Mouse (Mus musculus) heart, adult 2 months (tissue): Measurements from ENCODE around the gene Slit3. TPM values are rescaled to one million over a fixed set of nuclear protein-coding genes. Genes with fewer than 3 reads are reported as not detected.

ENCODE experiments used
- DNase-seq, 2 experiments: peaks; one replicate each; pipeline ENCODE4 v3.0.0; 2021
- H3K27ac ChIP-seq: fragments of 200-600 bp; 2 replicates; pipeline ENCODE4 v1.8.1; 2022
- H3K27me3 ChIP-seq: fragments of 200-500 bp; 2 replicates; pipeline ENCODE4 v1.6.1; 2012; ENCODE audit warnings: mild to moderate bottlenecking, low read length, inconsistent platforms, mixed read lengths; ENCODE audit not compliant: control insufficient read depth, insufficient read depth
- H3K36me3 ChIP-seq: fragments of 200-500 bp; 2 replicates; pipeline ENCODE4 v1.6.1; 2012; ENCODE audit warnings: low read length, inconsistent platforms; ENCODE audit not compliant: control insufficient read depth, insufficient read depth
- H3K4me1 ChIP-seq: fragments of 200-500 bp; 2 replicates; pipeline ENCODE4 v1.6.1; 2011; ENCODE audit warnings: low read length; ENCODE audit not compliant: control insufficient read depth, insufficient read depth
- H3K4me3 ChIP-seq: fragments of 200-600 bp; 2 replicates; pipeline ENCODE4 v1.8.1; 2022
- H3K79me2 ChIP-seq: fragments of 200-500 bp; replicated peaks from 2 replicates; pipeline ENCODE4 v1.6.1; 2012; ENCODE audit warnings: mild to moderate bottlenecking, inconsistent platforms, low read length, moderate library complexity, mixed read lengths; ENCODE audit not compliant: control insufficient read depth, insufficient read depth
- H3K9ac ChIP-seq: fragments of 200-500 bp; 2 replicates; pipeline ENCODE4 v1.6.1; 2012; ENCODE audit warnings: low read depth, mild to moderate bottlenecking, control low read depth, inconsistent platforms, low read length, mixed read lengths
- CTCF ChIP-seq: fragments of 200-600 bp; IDR thresholded peaks from 2 replicates; pipeline ENCODE4 v1.8.1; 2022; ENCODE audit warnings: antibody characterized with exemption, mild to moderate bottlenecking, moderate library complexity
- EP300 ChIP-seq: fragments of 200-500 bp; IDR thresholded peaks from 2 replicates; pipeline ENCODE4 v1.6.1; 2011; ENCODE audit warnings: low read depth, low read length, control low read depth; ENCODE audit not compliant: insufficient read depth
- POLR2A ChIP-seq: fragments of 200-500 bp; IDR thresholded peaks from 2 replicates; pipeline ENCODE4 v1.6.1; 2011; ENCODE audit warnings: mild to moderate bottlenecking, low read depth, low read length, control low read depth; ENCODE audit not compliant: insufficient read depth
- WGBS: fragments of 180-500 bp; shearing (Covaris S2); methylation state at CpG from one replicate; pipeline ENCODE4 v1.1.7; 2018; 5-methylcytosine and 5-hydroxymethylcytosine counted together
- intact Hi-C: fragments of 180-260 bp; cut with DNase I; formaldehyde crosslinking; loops from one replicate; pipeline ENCODE4 v1.15.1; 2025
- polyA plus RNA-seq: library from polyadenylated mRNA; depleted of rRNA; stranded (reverse); fragments of >200 nt; gene quantifications from 2 replicates; pipeline ENCODE4 v1.2.3, GENCODE M21; 2012
- total RNA-seq, 2 experiments: library from RNA; stranded (reverse); gene quantifications; 2 replicates each; pipeline ENCODE4 v1.2.3; 2021

The Slit3 gene
- total and polyA plus RNA-seq, 3 experiments, result 12.3 to 15.8 (median 14.6) TPM

GRCm38 (mm10) chr11:35151539-35151951 lies 30.5 kb downstream of the Slit3 start:
- no peaks in the 10 kb centered on the region for H3K27me3 ChIP-seq
- no peaks in the 10 kb centered on the region for H3K79me2 ChIP-seq
- H3K9ac ChIP-seq, result no peak overlapping the region
- no peak overlapping the region for H3K4me3 ChIP-seq
- 73% methylated on average over 13 of the region's 13 CpGs for WGBS
- no peaks in the 10 kb centered on the region; the same call in 1 of the 2 replicates for H3K4me1 ChIP-seq
- intact Hi-C loops, result no loop called here
- H3K27ac ChIP-seq, result no peak overlapping the region
- no peaks in the 10 kb centered on the region for H3K36me3 ChIP-seq
- no peak for TF ChIP-seq EP300
- TF ChIP-seq CTCF, result no peak
- no peak for TF ChIP-seq POLR2A
- DNase-seq, result no peak

GRCm38 (mm10) chr11:35152875-35153274 lies 31.9 kb downstream of the Slit3 start:
- Histone ChIP-seq H3K9ac (no peak overlapping the region), H3K27ac (no peak overlapping the region), H3K4me3 (no peak overlapping the region), H3K79me2 (no peaks in the 10 kb centered on the region), H3K27me3 (no peaks in the 10 kb centered on the region), H3K36me3 (no peaks in the 10 kb centered on the region), H3K4me1 (no peaks in the 10 kb centered on the region; the same call in 1 of the 2 replicates)
- WGBS, result 50% methylated on average over 2 of the region's 2 CpGs
- no peak for DNase-seq
- intact Hi-C loops, result no loop called here
- TF ChIP-seq CTCF, result no peak
- TF ChIP-seq EP300, result no peak
- TF ChIP-seq POLR2A, result no peak

- H3K27me3 ChIP-seq, result no peaks in the 10 kb centered on the region
- no peaks in the 10 kb centered on the region for H3K79me2 ChIP-seq
- WGBS, result 80% methylated on average over 5 of the region's 5 CpGs
- H3K36me3 ChIP-seq, result no peaks in the 10 kb centered on the region
- H3K9ac ChIP-seq, result no peak overlapping the region
- H3K4me1 ChIP-seq, result no peaks in the 10 kb centered on the region; the same call in 1 of the 2 replicates
- DNase-seq, result no peak
- intact Hi-C loops, result no loop called here
- TF ChIP-seq POLR2A (no peak), CTCF (no peak), EP300 (no peak)
- H3K27ac ChIP-seq, result no peak overlapping the region
- H3K4me3 ChIP-seq, result no peak overlapping the region
Measured at GRCm38 (mm10) chr11:35154449-35154848, 33.4 kb downstream of the Slit3 start.

DNA sequence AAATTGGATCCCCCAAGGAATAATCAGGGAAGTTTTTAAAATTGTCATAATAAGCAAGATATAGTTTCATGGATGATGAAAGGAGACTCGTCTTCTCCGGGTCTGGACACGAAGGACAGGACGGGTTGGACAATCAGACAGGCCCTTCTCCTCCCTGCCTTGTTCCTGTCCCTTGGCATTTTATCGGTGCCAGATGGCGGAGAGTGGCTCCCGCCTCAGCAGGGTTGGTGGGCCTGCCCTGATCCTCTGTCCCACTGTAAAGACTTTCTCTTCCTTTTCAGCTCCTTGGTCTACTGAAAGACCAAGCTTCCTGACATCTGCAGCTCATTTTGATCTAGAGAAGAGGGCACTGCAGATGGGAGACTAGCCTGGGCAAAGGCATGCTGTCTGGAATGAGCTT lies 34.3 kb downstream of the Slit3 start:
- intact Hi-C loops, result no loop called here
- Histone ChIP-seq H3K79me2 (no peaks in the 10 kb centered on the region), H3K4me3 (no peak overlapping the region), H3K4me1 (no peaks in the 10 kb centered on the region; the same call in 1 of the 2 replicates), H3K27me3 (no peaks in the 10 kb centered on the region), H3K36me3 (no peaks in the 10 kb centered on the region), H3K9ac (no peak overlapping the region), H3K27ac (no peak overlapping the region)
- TF ChIP-seq CTCF, result no peak
- TF ChIP-seq EP300, result no peak
- no peak for TF ChIP-seq POLR2A
- WGBS, result 68% methylated on average over 7 of the region's 7 CpGs
- no peak for DNase-seq

DNA sequence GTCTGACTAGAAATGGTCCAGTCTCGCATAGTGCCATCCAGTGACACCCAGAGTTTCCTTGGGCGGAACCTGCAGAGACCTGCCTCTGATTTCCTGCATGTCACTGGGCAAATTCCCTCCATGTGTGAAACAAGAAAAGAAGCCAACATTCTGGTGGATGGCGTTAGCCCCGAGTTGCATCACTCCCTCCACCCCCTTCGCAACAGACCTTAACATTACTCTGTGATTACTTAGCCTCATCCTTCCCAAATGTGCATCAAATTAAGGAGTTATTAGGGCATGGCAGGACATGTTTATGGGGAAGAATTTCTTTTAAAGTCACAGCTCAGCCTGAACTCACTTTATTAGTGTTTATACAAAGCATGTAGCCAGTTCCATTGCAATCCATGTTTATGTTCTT lies 35.7 kb downstream of the Slit3 start:
- Histone ChIP-seq H3K4me3 (no peak overlapping the region), H3K27me3 (no peaks in the 10 kb centered on the region), H3K36me3 (no peaks in the 10 kb centered on the region), H3K27ac (no peak overlapping the region), H3K9ac (no peak overlapping the region), H3K4me1 (no peaks in the 10 kb centered on the region; the same call in 1 of the 2 replicates), H3K79me2 (no peaks in the 10 kb centered on the region)
- DNase-seq, result no peak
- no peak for TF ChIP-seq POLR2A
- no peak for TF ChIP-seq CTCF
- no peak for TF ChIP-seq EP300
- intact Hi-C loops, result no loop called here
- WGBS, result 80% methylated on average over 5 of the region's 5 CpGs

DNA sequence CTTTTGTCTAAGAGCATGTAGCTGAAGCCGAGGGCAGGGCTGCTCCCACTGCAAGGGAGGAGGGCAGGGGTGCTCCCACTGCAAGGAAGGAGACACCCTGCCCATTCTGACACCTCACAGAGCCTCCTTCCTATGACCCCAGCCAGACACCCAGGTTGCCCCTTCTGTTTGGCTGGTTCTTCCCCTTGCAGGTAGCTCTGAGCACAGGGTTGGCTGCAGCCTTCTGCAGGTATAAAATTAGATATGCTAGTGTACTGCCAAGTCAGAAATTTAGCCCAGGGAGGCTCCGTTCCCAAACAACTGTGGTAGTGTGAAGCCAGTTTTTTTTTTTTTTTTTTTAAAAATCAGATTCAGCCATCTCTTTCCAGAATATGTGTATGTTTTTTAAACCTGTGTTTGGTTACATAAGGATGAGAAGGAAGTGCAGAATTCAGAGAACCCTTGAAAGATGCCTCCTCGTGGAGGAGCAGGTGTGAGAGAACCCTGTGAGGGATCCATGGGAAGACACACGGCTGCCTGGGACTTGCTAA lies 39.7 kb downstream of the Slit3 start:
- H3K27ac ChIP-seq, result no peak overlapping the region
- H3K27me3 ChIP-seq, result no peaks in the 10 kb centered on the region
- intact Hi-C loops, result no loop called here
- H3K4me1 ChIP-seq, result no peaks in the 10 kb centered on the region
- 68% methylated on average over 4 of the region's 4 CpGs for WGBS
- no peak for DNase-seq
- H3K4me3 ChIP-seq, result no peak overlapping the region
- no peak overlapping the region for H3K9ac ChIP-seq
- H3K36me3 ChIP-seq, result no peaks in the 10 kb centered on the region
- H3K79me2 ChIP-seq, result no peaks in the 10 kb centered on the region
- TF ChIP-seq POLR2A (no peak), CTCF (no peak)
